Mouse (Mus musculus): ENCODE results near the gene Xndc1.
A peak's percentile ranks its signal among the peaks of the same experiment; 100 is the strongest.

Gene Xndc1

GRCm38 (mm10) chr7:102082816-102083215 is 17.5 kb downstream of the Xndc1 start, which contains the start of gene Trpc2:
TSS of gene Trpc2 (plus strand) at chr7:102083116.
- DNase-seq (ENCODE audit: low spot score) = no peak

GRCm38 (mm10) chr7:102084041-102084696 is 18.9 kb downstream of the Xndc1 start:
- DNase-seq (ENCODE audit: low spot score) = no peak

GRCm38 (mm10) chr7:102087336-102087735 is 22.0 kb downstream of the Xndc1 start:
- no peak for DNase-seq (ENCODE audit: low spot score)

GRCm38 (mm10) chr7:102099760-102100661 is 34.7 kb downstream of the Xndc1 start:
- DNase-seq (ENCODE audit: low spot score) = peak; percentile 40

GRCm38 (mm10) chr7:102100868-102101267 is 35.6 kb downstream of the Xndc1 start:
- no peak for DNase-seq (ENCODE audit: low spot score)

- DNase-seq (ENCODE audit: low spot score) = no peak
Measured at GRCm38 (mm10) chr7:102101487-102101886, 36.2 kb downstream of the Xndc1 start, which contains the start of gene Art1. TSS of gene Art1 (plus strand) at chr7:102101743.

GRCm38 (mm10) chr7:102102241-102102640 is 36.9 kb downstream of the Xndc1 start:
- no peak for DNase-seq (ENCODE audit: low spot score)

- no peak for DNase-seq (ENCODE audit: low spot score)
Measured at GRCm38 (mm10) chr7:102102696-102103095, 37.4 kb downstream of the Xndc1 start.

- DNase-seq (ENCODE audit: low spot score) = peak; percentile 26
Measured at GRCm38 (mm10) chr7:102103555-102103954, 38.2 kb downstream of the Xndc1 start.

- DNase-seq (ENCODE audit: low spot score) = no peak
Measured at GRCm38 (mm10) chr7:102104126-102104525, 38.8 kb downstream of the Xndc1 start.

GRCm38 (mm10) chr7:102106700-102107141 is 41.4 kb downstream of the Xndc1 start:
- DNase-seq (ENCODE audit: low spot score) = no peak

GRCm38 (mm10) chr7:102108206-102108605 is 42.9 kb downstream of the Xndc1 start:
- no peak for DNase-seq (ENCODE audit: low spot score)

GRCm38 (mm10) chr7:102109171-102109570 is 43.9 kb downstream of the Xndc1 start, which contains the start of gene Art5:
TSS of gene Art5 (minus strand) at chr7:102109489.
- DNase-seq (ENCODE audit: low spot score) = no peak

- no peak for DNase-seq (ENCODE audit: low spot score)
Measured at GRCm38 (mm10) chr7:102109746-102110145, 44.4 kb downstream of the Xndc1 start.

- no peak for DNase-seq (ENCODE audit: low spot score)
Measured at GRCm38 (mm10) chr7:102113151-102113729, 47.9 kb downstream of the Xndc1 start.

GRCm38 (mm10) chr7:102116579-102117331 is 51.4 kb downstream of the Xndc1 start, which contains the start of gene Chrna10:
TSS of gene Chrna10 (minus strand) at chr7:102116828.
- DNase-seq (ENCODE audit: low spot score) = no peak

GRCm38 (mm10) chr7:102117382-102117781 is 52.1 kb downstream of the Xndc1 start:
- DNase-seq (ENCODE audit: low spot score) = no peak

GRCm38 (mm10) chr7:102120326-102120725 is 55.0 kb downstream of the Xndc1 start:
- DNase-seq (ENCODE audit: low spot score) = no peak

GRCm38 (mm10) chr7:102132395-102132794 is 67.1 kb downstream of the Xndc1 start:
- DNase-seq (ENCODE audit: low spot score) = no peak
